Mouse (Mus musculus): ENCODE results near the gene Sgsh.
"Not testable (repeated sequence)": the region's sequence is repeated elsewhere in the genome, so short reads cannot be mapped to it uniquely, and the experiment has no call there.

Sgsh gene

DNA sequence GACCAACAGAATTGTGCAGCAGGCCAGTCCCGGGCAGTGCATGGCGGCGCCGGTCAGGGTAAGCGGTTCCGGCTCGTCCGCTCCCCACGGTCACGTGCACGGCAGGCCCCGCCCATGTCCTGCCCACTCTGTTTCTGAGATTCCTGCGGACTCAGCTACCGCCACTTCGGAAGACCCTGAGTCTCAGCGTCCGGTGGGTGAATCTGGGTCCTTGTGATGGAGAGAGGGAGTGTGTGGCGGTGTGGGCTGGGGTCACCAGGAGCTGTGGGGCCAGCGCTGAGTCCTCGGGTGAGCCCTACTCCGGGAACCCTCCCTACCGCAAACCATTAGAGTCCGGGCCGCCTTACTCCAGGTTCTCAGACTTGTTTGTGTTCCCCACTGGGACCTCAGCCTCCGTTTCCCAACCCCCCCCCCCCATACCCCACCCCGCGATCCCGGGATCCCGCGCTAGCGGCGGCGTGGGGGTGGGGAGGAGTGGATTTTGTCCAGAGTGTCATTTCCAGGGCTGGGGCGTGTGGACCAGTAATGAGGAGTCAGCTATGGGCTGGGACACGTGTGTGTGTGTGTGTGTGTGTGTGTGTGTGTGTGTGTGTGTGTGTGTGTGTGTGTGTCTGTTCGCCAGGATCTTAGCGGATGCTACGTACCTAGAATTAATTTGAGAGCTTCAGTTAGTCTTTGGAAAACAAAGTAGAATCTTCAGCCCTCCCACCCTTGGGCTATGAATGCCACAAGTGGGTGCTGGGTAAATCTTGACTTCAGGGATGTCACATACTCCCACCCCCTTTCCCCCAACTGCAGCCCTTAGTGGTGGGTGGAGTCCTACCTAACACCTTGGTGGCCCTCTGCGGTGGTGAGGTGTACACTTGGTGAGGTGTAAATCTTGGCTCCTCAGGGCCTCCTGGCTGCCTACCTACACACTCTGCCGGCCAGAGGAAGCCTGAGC, at the start of gene Sgsh, which contains the start of gene Slc26a11:
TSS of gene Sgsh (minus strand) at position 94 of the 943 bp plus-strand sequence.
TSS of gene Slc26a11 (plus strand) at position 115 of the 943 bp plus-strand sequence.
- DNase-seq (ENCODE audit: low read depth, low spot score): peak; percentile 85

DNA sequence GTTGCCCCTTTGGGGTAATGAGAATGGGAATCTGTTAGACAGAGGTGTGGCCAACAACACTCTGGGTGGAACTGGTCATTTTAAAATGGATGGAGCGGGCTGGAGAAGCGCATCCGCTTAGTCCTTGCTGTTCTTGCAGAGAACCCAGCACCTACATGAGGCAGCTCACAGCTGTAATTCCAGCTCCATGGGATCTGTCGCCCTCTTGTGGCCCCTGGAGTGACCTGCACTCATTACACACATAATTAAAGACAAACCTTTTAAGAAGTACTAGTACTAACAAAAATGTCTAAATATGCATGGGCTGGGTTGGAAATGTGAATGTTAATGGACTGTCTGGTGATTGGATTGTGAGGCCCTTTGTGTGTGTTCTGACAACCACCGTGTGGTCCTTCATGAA, 49.3 kb upstream of the Sgsh start:
- DNase-seq (ENCODE audit: low read depth, low spot score): peak; percentile 62

DNA sequence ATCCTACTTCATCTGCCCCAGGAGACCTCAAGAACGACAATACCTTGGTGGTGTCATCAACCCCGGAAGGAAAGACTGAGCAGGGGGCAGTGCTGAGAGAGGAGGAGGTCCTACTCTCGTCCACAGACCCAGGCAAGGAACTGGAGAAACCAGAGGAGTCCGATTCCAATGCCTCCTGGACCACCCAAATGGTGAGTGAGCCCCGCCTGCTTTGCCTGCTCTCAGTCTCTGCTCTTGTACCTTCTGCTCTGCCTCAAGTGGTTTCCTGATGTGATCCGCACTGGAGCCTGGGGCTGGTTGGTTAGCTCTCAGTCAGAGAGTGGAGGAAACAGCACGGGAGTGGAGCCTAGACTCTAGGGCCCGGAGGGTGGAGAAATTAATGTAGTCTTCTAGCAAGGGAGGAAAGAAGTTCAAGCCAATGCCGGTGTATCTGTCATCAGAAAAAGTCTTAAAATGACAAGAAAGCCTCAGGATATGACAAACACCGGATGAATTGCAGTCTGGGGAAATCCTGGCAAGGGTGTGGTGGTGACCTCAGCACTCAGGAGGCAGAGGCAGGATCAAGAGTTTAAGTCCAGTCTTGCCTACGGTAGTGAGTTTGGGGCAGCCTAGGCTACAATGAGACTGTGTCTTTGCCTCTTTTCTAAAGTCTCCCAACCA, 47.3 kb upstream of the Sgsh start:
- no peak for DNase-seq (ENCODE audit: low read depth, low spot score)

DNA sequence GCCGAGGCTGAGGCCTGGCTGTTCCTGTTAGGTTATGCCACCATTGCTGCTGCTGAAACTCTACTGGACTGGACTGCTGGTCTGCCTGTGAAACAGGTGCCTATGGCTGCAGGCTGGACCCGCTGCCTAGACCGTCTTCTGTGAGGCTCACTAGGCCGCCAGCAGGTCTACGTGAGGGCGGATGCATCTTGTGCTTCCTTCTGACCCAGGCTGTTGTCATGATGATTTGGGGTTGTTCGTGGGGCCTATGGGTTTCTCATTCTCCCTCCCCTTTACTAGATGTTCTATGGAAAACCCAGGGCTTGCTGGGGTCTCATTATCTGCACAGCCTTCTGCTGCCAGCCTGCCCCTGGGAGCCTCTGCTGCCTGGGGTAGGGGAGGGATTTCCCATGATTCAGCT, 41.1 kb upstream of the Sgsh start:
- DNase-seq (ENCODE audit: low read depth, low spot score): no peak

DNA sequence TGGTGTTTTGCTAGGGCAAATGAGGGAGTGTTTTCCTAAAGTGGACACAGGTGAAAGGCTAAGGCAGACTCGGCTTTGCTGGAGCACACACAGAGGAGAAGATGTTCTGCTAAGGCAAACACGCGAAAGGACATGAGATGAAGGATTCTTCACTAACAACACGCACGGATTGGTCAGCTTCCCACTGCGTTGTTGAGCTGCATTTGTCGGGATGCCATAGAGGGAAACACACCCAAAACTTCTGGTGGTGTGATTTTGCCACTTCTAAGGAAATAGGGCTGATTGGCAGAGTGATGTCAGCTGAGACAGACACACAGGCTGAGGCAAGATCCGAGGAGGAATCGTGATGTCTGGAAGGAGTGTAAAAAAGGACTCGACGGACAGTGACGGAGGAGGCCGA, 40.6 kb upstream of the Sgsh start:
- DNase-seq (ENCODE audit: low read depth, low spot score): no peak

DNA sequence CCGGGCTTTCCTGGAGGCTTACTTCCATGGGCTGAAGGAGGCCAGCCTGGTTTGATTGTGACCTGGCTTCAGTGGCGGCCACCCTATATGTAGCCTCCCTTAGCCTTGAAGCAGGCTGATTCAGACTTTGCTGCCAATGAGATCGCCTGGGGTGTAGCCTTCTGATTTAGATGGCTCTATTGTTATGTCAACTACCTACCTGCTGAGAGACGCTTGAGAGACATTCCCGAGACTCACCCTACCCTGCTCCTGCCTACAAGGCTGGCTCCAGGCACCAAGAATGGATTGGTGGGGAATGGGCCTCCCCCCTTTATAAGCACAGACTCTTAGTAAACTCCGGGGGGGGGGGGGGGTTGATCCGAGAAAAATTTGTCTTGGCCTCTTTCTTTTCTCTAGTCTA, 40.1 kb upstream of the Sgsh start:
- DNase-seq (ENCODE audit: low read depth, low spot score): no peak

DNA sequence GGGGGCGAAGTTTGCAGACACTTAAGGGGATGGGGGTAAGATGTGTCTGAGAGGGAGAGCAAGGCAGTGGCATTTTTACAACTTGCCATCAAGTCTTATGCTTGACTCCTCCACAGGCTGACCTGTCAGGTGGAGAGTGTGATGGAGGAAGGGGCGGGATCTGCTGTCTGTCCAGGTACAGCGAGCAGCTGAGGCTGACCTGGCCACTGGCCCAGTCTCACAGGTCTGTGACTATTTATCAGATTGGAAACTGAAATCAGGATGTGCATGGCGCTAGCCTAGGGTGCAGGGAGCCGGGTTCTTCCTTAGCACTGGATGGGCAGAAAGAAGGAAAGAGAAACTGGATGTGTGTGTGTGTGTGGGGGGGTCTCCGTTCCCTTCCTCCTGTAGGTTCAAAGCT, 38.9 kb upstream of the Sgsh start:
- DNase-seq (ENCODE audit: low read depth, low spot score): no peak

DNA sequence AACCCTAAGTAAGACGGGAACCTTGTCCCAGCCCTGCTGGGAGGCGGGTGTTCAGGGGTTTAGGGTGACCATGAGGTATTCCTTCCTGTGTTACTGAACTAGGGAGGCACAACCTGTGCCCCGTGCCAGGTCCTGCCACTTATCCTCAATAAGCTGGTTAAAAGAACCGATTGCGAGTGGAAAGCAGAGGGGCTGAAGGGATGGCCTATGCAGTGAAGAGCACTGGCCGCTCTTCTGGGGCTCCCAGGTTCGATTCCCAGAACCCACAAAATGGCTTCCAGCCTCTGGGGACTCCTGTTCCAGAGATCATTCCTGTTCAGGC, 38.1 kb upstream of the Sgsh start:
- DNase-seq (ENCODE audit: low read depth, low spot score): no peak

DNA sequence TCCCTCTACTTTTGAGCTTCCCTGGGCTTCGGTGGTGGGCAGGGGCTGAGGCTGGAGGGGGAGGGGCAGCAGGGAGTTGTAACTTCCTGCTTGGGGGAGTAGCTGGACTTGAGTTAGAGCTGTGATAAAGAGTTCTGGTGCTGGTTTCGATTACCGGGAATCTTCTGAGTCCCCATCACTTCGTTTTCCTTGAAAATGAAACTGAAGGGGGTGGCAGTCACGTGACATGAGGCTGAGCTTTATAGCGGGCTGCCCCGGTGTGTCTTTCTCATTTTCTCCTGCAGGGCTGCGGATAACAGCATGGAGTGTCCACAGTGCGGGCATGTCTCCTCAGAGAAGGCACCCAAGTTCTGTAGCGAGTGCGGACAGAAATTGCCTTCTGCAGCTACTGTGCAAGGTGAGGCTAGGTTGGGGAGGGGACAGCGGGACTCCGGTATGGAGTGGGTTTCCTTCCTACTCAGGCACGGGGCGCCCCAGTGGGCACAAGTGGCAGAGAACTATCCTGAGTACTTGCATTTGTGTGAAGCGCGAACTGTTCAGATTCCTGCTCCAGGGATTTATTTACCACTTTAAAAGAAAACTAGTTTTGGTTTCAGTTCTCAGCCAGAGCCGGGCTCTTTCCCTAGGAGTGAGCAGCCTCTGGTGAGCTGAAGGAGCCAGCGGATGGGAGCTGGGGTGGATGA, 37.6 kb upstream of the Sgsh start, which contains the start of gene Rnf213:
TSS of gene Rnf213 (plus strand) at position 301 of the 683 bp plus-strand sequence.
- peak; percentile 67 for DNase-seq (ENCODE audit: low read depth, low spot score)

DNA sequence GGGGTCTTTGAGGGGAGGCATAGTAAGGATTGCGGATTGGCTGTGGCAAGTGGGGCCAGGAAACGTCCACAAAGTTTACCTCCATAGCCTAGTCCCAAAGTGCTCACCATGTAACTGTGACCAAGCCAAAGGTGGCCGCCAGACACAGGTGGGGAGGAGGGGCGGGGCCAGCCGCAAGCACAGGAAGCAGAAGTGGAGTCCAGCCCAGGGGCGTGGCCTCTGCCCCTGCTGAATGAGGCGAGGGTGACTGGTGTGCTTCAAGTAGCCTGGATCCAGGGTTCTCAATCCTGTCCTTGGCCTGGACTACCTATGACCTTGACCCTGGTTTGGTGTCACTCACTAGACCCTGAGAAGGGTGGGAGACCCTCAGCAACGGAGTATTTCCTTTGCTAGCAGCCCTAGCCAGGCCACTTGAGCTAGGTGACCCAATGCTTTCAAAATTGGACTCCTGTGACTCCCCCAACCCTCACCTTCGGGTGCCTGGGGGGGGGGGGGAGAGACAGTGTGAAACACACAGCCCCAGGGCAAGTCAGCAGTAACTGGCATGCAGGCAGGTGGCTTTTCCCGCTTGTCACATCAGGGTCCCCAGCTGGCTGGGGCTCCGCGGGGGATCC, 36.8 kb upstream of the Sgsh start:
- no peak for DNase-seq (ENCODE audit: low read depth, low spot score)

DNA sequence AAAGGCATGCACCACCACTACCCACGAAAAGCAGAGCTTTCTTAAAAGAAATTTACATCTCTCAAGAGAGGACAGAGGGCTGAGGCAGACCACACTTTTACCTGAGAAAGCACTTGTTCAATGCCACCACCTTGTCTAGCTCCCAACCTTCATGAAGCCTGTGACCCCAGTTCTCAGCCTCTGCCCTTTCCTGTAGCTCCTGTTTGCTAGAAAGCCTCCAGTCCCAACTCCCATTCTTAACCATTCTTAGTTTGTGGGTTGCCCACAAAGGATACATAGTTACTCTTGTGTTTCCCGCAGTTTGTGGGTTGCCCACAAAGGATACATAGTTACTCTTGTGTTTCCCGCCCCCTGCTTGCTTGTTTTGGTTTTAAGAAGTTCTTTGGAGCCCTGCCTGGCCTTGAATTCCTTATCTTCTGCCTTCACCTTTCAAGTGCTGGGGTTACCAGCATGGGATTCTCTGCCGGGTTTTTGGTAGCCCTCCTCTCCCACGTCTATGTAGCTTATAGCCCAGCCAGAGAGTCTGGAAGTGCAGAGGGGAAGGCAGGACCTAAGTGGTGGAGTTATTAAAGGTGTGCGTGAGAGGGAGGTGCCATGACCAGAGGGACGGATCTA, 36.2 kb upstream of the Sgsh start:
- DNase-seq (ENCODE audit: low read depth, low spot score): no peak

DNA sequence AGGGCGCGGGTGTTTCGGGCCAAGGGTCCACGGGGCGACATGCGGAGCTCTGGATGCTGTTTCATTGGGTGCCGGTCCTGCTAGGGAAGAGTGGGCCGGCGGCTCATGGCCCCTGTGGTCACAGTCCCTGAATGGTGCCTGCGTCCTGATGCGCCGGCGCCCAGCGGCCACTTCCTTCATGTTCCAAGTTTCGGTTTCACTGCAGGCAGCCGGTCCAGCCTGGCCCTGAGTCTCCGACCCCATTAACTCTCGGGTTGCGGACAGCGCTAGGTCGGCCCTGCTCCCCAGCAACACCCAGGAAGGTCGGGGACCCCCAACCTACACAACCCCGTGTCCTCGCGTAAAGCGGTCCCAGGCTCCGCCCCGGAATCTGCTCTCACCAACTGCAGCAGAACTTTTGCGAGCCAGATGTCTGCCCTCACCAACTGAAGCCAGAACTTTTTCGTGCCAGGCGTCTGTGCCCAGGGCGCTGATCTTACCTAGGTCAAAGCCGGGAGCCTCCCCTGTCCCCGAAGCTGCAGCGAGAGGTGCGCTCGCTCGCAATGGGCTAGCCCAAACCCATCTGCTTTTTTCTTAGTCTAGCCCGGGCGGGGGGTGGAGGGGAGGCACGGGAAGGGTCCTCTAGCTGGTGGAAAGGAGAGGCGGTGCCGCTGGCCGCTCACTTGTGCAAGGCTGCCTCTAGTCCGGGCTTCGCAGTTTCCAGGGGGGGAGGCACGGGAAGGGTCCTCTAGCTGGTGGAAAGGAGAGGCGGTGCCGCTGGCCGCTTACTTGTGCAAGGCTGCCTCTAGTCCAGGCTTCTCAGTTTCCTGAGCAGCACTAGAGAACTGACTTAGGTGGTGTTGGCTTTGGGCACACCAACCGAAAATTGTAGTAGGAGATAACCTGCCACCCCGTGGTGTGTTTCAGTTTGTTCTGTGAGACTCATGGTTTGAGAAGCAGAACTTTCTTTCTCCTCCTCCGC, 35.2 kb upstream of the Sgsh start:
- peak; percentile 31 for DNase-seq (ENCODE audit: low read depth, low spot score)

DNA sequence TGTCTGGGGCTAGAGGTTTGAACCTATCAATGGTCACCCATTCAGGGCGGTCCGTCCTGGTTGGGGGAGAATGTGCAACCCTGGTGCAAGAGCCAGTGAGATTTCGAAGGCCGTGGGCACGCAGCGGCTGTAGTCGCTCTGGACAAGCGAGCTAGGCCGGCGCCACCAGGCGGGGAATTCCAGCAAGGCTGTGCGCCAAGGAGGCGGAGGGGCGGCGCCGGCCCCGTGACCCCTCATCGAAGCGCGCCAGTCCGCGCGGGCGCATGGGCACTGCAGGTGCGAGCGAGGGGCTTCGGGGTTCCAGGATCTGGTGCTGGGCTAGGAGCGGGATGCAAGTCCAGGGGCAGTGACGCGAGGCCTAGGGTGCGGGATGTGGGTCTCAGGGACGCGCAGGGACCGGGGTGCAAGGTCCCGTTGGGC, 34.5 kb upstream of the Sgsh start:
- DNase-seq (ENCODE audit: low read depth, low spot score): peak; percentile 78

DNA sequence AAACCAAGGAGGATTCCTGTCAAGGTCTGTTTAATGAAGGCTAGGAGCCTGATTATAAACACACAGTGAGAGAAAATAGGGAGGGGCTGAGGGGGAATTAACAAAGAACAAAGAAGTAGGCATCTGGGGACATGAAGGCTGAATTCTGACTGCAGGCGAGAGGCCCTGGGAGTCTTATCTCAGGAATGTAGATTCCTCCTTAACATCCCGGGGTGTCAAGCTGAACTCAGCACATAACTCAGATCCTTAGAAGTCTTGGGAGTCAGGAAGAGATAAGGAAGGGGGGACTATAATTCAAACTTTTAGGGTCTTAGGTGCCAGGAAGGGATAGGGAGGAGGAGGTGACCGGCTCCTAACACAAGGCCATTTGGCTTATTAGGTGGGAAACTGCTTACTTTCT, 31.9 kb upstream of the Sgsh start:
- not testable (repeated sequence) for DNase-seq (ENCODE audit: low read depth, low spot score)

DNA sequence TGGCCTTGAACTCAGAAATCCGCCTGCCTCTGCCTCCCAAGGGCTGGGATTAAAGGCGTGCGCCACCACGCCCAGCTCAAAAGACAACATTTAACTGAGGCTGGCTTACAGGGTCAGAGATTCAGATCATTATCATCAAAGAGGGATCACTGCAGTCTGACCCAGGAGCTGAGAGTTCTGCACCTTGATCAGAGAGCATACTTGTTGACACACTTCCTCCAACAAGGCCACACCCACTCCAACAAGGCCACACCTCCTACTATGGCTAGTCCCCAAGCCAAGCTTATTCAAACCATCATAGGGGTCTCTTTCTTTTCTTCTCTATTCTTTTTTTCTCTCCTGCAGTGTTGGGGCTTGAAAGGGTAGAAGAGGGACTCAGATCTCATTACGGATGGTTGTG, 31.0 kb upstream of the Sgsh start:
- no peak for DNase-seq (ENCODE audit: low read depth, low spot score)

DNA sequence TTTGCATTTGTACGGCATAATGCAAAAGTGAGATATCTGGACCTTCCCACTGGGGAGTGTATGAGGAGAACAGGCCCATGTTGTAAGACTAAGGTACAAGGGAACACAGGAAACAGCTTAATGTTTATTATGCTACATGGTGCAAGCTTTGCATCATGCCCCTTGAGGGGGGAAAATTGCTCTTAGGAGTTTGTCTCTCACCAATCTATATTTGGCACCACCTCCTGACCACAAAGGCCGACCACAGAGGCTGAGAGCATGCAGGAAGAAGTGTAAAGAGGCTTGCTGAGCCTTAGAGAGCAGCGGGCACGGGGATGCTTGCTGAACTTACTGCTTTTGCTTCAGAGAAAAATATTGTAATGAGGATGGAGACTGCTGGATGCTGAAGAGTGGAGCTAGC, 29.6 kb upstream of the Sgsh start:
- no peak for DNase-seq (ENCODE audit: low read depth, low spot score)

DNA sequence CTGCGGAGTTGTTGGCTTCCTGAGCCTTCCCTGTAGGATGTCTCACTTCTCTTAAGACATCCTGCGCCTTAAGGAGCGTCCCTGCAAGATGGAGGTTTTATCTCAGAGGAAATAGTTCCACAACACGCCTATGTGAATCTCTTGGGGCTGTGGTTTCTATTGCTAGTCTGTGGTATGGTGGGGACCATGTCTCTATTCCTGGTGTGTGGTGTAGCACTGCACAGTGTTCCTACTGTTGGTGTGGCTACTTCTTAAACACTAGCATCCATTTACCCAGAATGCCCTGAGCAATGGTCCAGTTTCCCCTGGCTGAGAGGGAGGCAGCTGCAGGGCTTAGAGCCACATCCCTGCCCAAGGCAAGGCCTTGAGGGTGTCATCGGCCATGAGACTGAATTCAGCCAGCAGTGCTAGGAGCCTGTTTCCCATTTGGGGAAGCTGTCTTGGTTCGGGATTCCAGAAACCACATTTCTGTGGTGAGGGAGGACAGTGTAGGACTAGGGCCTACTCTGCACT, 27.1 kb upstream of the Sgsh start:
- DNase-seq (ENCODE audit: low read depth, low spot score): no peak

DNA sequence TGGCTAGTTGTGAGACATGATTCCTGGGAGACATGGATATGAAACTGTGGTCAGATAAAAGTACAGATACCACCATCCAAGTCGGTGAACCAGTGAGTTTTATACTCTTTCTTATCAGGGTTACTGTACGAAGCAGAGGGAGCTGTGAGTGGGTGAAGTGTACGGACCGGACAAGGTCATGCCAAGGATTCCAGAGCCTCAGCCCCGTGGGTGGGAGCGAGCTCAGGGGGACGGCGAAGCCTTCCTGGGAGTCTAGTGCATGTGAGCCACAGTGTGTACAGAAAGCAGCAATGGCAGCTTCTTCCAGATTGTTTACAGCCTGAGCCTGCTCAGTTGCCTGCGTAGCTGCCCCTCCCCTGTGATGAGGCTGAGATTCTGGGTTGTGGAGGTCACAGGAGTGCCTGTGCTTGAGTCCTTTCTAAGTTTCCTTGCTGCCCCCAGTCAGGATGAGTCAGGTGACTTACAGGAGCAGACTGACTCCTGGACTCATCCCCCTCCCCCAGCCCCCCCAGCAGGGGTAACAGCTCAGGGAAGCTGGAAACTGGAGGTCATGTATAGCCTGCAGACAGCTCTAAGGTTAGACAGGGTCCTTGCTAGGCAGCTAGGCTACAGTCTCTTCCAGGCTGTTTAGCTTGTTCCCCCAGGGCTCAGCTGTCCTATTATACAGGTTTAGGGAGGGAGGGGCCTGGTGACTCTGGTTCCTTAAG, 26.4 kb upstream of the Sgsh start:
- no peak for DNase-seq (ENCODE audit: low read depth, low spot score)

DNA sequence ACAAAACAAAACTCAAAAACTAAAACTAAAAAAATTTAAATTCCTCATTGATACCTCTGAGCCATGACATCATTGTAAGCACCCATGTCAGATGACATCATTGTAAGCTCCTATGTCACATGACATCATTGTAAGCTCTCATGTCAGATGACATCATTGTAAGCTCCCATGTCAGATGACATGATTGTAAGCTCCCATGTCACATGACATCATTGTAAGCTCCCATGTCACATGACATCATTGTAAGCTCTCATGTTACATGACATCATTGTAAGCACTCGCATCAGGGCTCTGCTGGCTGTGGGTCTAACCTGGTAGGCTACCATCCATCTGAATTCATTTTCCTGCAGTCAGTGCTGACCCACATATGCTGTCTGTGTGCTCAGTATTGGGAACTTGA, 23.2 kb upstream of the Sgsh start:
- no peak for DNase-seq (ENCODE audit: low read depth, low spot score)
